Mouse (Mus musculus) large intestine, adult 2 months (tissue): Measurements from ENCODE around the gene Tmem108. TPM values are rescaled to one million over a fixed set of nuclear protein-coding genes. Genes with fewer than 3 reads are reported as not detected.

Experiments
- DNase-seq: peaks from one replicate; pipeline ENCODE4 v3.0.0-alpha.2; 2012; ENCODE audit warnings: low read depth, low spot score
- WGBS: fragments of 180-500 bp; shearing (Covaris S2); methylation state at CpG from one replicate; pipeline ENCODE4 v1.1.7; 2018; 5-methylcytosine and 5-hydroxymethylcytosine counted together
- polyA plus RNA-seq: library from polyadenylated mRNA; depleted of rRNA; stranded (reverse); fragments of >200 nt; gene quantifications from 2 replicates; pipeline ENCODE4 v1.2.3, GENCODE M21; 2012

Gene Tmem108
- polyA plus RNA-seq, 1 experiment = 0.74 TPM

DNA sequence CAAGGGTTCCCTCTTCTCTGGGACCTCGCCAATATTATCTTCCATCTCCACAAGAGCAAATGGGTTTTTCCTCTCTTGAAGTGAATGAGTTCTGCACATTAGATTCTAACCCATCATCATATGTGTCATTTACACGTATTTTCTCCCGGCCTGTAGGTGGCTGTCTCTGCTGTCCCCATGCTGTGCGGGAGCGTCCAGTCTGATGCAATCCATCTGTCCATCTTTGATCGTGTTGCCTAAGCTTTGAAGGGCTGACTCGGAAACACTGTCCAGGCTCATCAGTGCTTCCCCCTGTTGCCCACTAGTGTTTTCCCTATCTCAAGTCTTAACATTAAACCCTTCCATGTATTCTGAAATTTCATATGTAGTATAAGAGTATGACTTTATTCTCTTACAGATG lies 36.1 kb downstream of the Tmem108 start:
- DNase-seq = no peak
- 78% methylated on average over 7 of the region's 7 CpGs for WGBS

DNA sequence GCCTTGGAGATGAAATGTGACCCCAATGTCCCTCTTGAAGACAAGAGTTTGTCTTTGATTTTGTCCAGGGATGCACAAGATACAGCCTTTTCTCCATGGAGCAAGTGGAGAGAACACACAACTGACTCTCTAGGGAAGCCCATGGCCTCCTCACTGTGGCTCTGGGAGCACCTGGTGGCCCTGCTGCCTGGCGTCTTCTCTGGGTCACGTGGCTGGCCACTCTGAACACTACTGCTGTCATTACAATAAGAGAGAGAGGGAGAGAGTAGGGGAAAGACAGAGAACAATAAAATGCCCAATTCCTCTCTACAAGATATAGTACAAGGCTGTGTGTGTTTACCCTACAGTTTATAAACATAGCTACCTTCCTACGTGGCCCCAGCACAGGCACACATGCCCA lies 40.2 kb downstream of the Tmem108 start:
- 65% methylated on average over 3 of the region's 3 CpGs for WGBS
- DNase-seq = no peak

DNA sequence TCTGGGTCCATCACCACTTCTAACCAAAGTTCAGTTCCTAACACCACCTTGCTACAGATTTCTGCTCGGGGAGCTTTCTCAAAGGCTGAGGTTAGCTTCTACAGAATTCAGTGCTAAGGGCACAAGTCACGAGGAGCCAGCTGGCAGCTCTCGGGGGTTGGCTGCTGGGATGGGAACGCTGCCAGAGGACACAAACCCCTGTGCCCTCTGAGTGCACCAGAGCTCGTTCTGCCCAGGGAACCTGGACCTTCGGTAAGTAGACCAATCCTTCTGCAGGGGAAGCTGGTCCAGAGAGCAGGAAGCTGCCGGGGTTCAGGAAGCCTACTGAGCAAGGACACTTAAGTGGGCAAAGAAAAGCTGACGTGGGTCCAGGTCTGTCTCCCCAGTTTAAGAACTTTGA lies 40.6 kb downstream of the Tmem108 start:
- DNase-seq = no peak
- WGBS = 74% methylated on average over 8 of the region's 8 CpGs

DNA sequence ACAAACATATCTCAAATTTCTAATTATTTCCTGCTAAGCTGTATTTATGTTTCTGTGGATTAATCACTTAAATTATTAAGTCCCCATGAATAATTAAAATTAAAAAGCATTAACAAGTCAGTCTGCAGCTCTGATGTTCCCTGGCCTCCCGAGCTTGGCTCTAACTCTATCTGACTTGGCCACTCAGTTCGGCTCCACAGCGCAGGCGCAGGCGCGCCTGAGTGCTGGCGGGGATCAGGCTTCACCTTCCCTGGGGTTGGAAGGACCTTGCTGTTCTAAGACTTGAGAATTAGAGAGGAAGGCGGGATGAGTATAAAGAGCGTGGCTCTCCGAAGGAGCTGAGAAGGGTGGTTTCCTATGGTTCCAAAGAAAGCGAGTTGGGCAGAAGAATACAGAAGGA lies 41.6 kb downstream of the Tmem108 start:
- WGBS = 90% methylated on average over 11 of the region's 11 CpGs
- DNase-seq = no peak

DNA sequence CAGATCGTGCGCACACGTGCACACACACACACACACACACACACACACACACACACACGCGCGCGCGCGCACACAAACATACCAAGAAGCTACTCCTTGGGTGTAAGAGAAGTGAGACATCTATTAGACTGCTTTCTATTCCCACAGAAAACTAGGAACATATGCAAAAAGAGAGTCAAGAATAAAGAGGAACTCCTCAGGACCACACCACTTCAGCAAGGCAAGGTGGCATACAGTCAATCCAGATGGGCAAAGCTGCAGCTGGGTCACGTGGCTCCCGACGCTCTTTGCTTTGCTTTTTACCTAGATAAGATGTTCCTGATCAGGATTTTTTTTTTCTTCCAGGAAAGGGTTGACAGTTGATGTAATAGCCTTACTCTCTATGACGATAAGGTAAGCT lies 45.6 kb downstream of the Tmem108 start:
- WGBS = 88% methylated on average over 13 of the region's 13 CpGs

DNA sequence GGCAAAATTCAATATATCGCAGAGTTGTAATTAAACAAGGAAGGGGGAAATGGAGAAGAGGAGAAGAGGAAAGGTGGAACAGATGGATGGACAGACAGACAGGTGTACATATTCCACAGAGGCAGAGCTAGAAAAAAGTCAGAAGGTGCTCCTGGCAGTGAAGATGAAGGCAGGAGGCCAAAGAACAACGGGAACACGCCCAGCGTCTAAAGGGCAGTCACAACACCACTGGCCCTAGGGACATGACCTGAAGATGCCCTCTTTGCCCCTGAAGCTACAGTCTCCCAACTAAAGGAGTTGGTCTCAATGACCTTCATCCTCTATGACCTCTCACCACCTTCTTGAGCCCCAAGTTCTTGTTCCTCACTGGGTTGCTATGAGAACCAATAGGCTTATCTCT lies 46.3 kb downstream of the Tmem108 start:
- 87% methylated on average over 4 of the region's 4 CpGs for WGBS
- no peak for DNase-seq

More for the DNA sequence above, 45.6 kb downstream of the Tmem108 start:
- DNase-seq = no peak

DNA sequence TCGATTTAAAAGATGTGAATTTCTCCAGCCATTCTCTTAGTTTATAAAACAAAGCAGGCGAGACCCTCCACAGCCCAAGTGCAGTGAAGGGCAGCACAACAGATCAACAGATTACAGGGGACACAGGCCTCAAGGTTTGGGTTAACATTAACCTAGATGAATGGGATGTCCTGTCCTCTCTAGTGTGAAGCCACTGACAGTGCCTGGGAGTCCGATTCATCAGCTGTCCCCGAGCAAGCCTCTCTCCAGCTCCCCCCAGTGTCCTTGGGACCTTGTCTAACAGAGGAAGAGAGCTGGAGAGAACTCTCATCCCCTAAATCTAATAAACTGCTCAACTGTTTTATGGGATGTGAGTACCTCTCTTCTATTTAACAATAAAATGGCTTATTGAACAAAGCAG lies 48.4 kb downstream of the Tmem108 start:
- no peak for DNase-seq
- 50% methylated on average over 4 of the region's 4 CpGs for WGBS

DNA sequence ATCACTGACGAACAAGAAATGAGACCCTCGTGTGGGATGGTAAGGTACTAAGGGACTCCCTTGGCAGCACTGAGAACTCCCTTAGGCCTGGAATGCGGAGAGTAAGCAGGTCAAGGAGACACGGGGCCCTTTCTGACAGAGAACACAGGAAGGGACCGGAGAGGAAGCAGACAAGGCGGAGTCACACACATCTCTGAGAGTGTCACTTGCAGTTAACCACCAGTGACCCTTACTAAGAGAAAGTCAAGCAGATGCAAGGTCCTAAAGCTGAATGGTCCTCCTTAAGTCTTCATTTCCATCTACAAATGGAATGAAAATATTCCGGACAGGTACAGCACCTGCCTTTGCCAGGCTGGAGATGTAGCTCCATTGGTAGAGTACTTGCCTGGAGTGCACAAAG lies 48.9 kb downstream of the Tmem108 start:
- no peak for DNase-seq
- WGBS = 61% methylated on average over 7 of the region's 7 CpGs

DNA sequence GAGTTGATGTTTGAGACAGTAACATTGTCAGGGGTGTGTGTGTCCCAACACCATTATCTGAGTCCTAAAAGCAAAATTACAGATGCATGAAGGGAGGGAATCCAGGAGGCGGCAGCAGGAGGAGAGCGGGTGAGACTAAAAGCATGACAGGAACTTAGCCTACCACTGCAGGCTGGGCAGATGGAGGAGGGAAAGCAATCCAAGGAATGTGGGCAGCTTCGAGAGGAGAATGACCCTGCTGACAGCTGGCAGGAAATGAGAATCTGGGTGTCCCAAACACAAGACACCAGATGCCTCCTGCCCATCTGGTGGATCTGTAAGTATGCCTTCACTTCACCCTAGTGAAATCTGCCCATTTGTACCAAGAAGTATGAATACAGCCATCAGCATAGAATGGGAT lies 51.9 kb downstream of the Tmem108 start:
- WGBS = 50% methylated on average over 3 of the region's 3 CpGs
- DNase-seq = no peak

DNA sequence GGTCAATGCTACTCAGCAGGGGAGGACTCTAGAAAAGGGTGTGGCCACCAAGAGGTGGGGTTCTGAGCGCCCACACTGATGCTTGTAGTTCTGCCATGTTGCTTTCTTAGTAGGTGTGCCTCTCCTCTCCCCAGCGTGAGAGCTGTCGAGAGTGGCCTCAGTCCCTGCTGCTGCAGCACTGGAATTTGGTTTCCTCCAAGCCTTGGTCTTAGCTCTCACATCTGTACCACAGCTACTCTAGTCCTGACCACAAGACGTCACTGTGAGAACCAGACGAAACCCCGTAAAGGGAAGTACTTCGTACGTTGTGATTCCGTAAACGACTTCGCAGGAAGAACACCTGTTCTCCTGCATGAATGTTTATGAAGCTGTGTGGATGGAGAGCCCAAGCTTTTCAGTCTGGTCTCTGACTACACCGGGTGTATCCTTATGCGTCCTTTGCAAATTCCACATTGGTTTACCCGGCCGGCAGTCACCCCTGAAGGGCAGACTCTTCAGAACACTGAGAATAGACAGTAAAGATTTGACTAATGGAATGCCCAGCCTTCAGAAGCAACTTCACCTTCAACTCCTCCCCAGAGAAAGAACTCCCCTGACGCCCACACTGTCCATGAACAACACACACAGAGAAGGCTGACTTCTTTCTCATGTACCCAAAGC lies 53.0 kb downstream of the Tmem108 start:
- WGBS = 55% methylated on average over 16 of the region's 16 CpGs
- DNase-seq = no peak

DNA sequence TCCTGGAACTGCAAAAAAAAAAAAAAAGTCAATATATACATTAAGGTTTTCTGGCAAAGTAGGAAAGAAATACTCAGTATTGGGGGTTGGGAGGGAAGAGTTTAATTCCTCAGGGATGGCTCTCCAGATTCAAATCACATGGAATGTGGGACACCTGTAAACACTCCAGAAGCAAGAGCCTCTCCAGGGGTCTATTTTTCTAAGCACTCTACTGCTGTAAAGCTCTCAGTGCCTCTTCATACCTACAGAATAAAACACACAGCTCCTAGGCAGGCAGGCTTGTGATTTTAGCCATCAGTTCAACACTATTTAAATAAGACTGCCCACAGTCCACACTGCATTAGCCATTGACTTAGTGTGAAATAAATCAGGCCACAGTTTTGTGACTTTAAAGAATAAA lies 53.8 kb downstream of the Tmem108 start:
- DNase-seq = no peak

DNA sequence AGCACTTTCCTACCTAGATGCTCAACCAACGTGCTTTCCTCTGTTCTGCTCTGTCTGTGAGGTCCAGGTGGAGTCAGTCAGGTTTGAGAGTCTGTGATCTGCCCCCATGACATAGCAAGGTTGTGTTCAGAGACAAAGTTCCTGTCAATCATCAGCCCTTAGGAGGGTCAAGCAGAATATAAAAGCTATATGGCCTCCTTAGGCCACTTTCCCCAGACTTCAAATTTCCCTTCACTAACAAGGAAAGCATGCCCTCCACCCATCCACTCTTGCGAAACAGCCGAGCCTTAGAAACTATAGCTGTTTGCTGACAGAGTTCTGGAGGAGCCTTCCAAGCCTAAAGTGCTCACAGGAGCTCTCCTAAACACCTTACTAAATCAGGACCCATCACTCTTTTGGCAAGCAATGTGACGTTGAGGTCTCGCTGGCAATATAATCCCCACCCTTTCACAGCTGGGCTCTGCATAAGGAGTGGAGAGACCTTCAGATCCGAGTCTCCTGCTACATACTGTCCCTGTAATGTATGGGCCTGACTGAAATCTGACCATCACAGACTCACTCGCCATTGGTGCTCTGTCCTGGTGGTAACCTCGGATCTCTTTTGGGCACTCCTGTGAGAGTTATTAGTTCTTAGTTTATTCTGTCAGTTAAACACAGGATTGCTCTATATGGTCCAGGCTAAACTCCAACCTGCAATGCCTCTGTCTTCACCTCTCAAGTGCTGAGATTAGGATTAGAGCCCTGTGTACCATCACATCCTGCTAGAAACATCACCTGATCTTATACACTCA lies 54.4 kb downstream of the Tmem108 start:
- no peak for DNase-seq
- 68% methylated on average over 8 of the region's 8 CpGs for WGBS

DNA sequence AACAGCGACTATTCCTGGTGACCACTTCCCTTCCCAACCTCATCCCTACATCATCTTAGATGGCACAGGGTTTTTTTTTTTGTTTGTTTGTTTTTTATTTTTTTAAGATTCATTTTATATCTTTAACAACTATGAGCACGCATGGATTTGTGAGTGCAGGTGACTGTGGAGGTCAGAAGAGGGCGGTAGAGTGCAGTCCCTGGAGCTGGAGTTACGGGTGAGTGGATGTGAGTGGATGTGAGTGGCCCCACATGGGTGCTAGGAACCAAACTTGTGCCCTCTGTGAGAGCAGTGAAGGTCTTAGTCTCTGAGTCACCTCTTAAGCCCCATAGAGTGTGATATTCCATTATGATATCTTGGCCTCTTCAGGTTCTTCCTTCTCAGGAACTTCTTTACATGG lies 55.9 kb downstream of the Tmem108 start:
- 86% methylated on average over 4 of the region's 4 CpGs for WGBS
- no peak for DNase-seq

DNA sequence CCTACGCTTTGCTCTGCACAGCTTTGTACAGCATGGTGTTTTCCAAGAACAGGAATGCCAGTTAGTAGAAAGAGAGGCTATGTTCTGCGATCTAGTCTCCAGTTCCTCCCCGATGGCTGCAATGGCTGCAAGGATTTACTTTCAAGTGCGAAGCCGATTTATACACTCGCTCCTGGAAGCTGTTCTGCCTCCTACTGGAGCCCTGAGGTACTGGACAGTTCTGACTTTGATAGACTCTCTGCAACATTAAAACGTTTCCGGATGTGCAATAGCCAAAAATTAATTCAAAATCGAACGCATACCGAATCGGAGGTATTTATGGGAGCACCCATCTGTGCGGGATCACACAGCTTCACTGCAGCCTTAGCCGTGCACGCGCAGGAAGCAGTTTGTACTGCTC lies 58.6 kb downstream of the Tmem108 start:
- 87% methylated on average over 16 of the region's 16 CpGs for WGBS
- no peak for DNase-seq

DNA sequence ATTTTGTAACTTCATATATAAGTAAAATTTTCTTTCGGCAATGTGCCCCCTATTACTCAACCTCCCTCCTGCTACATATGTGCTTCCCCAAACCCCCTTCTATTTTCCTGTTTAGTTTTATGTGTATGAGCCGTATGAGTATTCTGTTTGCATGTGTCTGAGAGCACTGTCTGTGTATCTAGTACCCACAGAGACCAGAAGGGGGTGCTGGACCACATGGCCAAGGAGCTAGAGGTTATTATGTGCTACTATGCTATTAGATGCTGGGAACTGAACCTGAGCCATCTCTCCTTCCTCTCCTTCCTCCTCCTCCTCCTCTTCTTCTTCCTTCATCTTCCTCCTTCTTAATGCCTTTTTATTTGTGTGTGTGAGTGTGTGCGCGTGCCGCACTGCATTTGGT lies 59.2 kb downstream of the Tmem108 start:
- DNase-seq = no peak
- 90% methylated on average over 5 of the region's 5 CpGs for WGBS

DNA sequence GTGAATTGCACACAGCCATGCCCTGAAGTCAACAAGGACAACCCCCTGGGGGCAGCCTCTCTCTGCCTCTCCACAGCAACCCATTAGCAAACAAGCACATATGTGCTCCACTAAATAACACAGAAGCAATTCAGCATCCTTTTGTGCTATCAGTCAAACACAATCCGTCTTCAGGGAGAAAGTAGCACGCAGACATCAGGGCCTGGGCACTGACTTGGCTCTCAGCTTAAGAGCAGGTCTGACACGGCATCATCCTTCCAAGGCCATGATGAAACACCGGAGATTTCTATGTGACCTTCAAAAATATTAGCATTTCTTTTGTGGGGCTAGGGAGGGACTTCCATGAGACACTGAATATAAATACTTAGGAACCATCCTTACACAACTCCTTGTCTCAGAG lies 60.2 kb downstream of the Tmem108 start:
- 93% methylated on average over 4 of the region's 4 CpGs for WGBS
- DNase-seq = no peak

DNA sequence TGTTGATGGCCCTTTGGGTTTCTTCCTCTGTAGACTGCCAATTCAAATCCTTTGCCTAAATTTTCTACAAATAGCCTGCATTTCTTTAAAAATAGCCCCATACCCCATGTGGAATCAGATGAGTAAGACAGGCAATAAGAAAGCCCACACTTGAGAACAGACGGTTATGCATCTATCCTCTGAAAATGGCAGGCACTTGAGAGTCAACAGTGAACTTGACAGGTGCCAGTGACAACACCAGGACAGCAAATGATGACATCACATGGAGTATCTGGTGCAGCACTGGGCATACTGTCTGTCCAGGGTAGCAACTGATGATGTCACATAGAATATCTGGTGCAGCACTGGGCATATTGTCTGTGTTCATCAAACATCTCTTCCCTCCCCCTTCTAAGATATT lies 61.4 kb downstream of the Tmem108 start:
- DNase-seq = no peak
- 65% methylated on average over 1 of the region's 1 CpGs for WGBS

DNA sequence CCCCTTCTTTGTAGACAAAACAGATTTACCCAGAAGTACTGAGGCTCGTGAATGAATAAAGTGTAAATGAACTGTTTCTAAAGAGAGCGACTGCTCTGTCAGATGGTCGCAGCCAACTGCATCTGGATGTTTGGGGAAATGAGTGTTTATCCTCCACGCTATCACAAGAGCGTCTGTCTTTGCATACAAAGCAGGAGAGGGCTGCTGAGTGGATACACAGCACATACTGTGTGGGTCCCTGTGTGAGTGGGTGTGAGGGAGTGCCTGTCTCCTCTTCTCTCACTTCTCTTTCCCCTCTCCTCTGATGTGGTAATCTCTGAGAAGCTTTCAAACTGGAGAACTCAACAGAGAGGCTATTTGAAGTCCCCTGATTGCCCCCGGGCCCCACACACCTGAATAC lies 64.7 kb downstream of the Tmem108 start:
- DNase-seq = no peak
- WGBS = 52% methylated on average over 6 of the region's 6 CpGs

DNA sequence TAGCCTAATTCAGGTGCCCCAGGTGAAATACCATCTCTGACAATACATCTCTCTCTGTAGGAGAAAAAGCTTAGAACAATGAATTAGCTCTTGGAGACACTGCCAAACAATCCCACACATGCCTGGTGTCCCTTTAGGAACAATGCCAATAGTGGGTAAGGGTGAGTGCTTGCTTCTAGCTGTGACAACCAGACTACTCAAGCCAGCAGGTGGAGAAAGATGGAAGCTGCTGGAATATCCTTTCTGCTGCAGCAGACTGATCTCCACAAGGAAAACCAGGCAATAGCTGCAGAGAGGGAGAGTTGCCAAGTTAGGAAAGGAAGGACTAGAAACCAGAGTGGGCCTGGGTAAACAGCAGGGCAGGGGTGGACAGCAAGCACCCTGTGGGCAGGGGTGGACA lies 67.8 kb downstream of the Tmem108 start:
- no peak for DNase-seq

DNA sequence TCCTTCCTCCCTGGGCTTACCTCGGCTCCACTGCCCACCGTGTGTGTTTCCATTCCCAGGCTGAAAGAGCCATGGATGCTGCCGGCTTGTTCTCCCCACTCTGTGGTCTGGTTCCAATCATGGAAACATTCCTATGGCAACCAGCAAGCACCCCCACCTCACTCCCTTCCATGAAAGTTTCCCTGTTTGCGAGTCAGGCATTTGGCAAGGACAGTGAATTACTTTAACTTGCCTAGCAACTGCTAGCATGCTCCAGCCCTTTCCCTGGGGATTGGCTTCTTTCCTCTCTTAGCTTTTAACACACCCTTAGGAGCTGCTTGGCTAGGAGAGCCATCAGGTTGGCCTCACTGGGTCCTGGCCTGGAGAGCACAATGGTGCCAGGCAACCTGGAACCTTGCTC lies 68.9 kb downstream of the Tmem108 start:
- WGBS = 60% methylated on average over 4 of the region's 4 CpGs
- DNase-seq = no peak

DNA sequence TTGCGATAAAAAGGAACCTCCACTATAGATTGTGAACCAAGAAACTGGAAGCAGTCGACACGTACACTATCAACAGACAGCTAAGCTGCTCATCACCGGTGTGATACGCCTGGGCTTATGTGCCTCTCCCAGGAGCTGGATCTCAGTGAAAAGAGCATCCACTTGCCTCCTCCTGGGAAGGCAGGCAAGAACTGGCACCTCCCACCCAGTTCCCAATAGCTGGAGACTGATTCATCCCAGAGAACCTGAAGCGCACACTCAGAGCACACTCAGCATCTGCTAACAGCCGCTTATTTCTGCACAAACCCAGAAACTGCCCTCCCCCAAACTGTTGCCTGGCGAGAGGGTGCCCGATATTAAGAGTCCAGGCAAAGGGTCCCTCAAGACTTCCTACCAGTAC lies 69.8 kb downstream of the Tmem108 start:
- no peak for DNase-seq
- WGBS = 90% methylated on average over 9 of the region's 9 CpGs

DNA sequence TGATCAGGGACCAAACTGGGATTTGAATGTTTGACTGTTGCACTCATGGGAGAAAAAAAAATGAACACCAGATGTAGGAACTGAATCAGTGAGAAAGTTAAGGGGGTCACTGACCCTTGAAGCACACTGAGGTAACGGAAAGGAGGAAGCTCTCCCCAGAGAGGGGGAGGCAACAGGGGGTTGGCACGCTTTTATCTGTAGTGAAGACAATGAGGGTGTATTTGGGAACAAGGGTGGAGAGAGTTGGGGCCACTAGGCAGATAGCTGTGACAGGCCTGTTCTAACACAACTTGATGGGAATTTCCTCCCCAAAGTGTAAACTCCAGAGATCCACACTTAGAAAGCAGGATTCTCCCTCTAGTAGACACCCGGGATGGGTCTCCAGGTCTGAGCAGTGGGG lies 71.2 kb downstream of the Tmem108 start:
- DNase-seq = no peak
- 75% methylated on average over 3 of the region's 3 CpGs for WGBS
